ENCODE assay signal across 9 mouse cellular contexts in genomic region chr3:97159509-97159850, GRCm38 (mm10). TPM values are rescaled to one million over a fixed set of nuclear protein-coding genes. Genes with fewer than 3 reads are reported as not detected.
A peak's percentile ranks its signal among the peaks of the same experiment; 100 is the strongest.
DNase-seq lines count a peak whose midpoint lies in the region; ATAC-seq and TF ChIP-seq lines count a peak whose summit lies in the region.
"Had no signal": no experiment of that assay in that cellular context is flagged by ENCODE, and none has a peak within 500 bp of the region (broad histone marks: within the 10 kb centered on the region; RNA-seq: fewer than 3 reads in every experiment).

No protein-coding gene starts in this region.

- peaks cover 27% of the 10 kb centered on the region for H3K4me1 ChIP-seq in heart, embryonic 13.5 days
- H3K4me1 ChIP-seq in ES-Bruce4 (ENCODE audit: control insufficient read depth, insufficient read depth, low read length): peaks cover 5% of the 10 kb centered on the region
- peaks cover 12% of the 10 kb centered on the region for H3K4me1 ChIP-seq in forebrain, embryonic 16.5 days (replicated peaks; ENCODE audit: control insufficient read depth, insufficient read depth, low read length)
- peaks cover 9% of the 10 kb centered on the region; the same call in 1 of the 2 replicates for H3K4me1 ChIP-seq in lung, postnatal 0 days (ENCODE audit: insufficient read depth, low read depth, low read length)

- H3K9ac ChIP-seq in heart, embryonic 13.5 days: peak overlapping the region; percentile 87
- peak overlapping the region; percentile 87 for H3K9ac ChIP-seq in ES-Bruce4 (ENCODE audit: low read depth, poor library complexity, severe bottlenecking)
- H3K9ac ChIP-seq in forebrain, embryonic 16.5 days (replicated peaks; ENCODE audit: low read depth, low read length): peak overlapping the region; percentile 66
- peak overlapping the region; percentile 55; the same call in 1 of the 2 replicates for H3K9ac ChIP-seq in lung, postnatal 0 days (replicated peaks; ENCODE audit: low read depth)

- TF ChIP-seq EP300 in ES-Bruce4 (IDR thresholded peaks at IDR 0.05; ENCODE audit: insufficient read depth, low read depth, low read length): peak; percentile 87
- no peak for TF ChIP-seq EP300 in lung, postnatal 0 days (IDR thresholded peaks at IDR 0.05)

- WGBS in heart, embryonic 13.5 days: 14% methylated on average over 6 of the region's 6 CpGs
- WGBS in forebrain, embryonic 16.5 days: 4% methylated on average over 6 of the region's 6 CpGs
- WGBS in lung, postnatal 0 days: 11% methylated on average over 6 of the region's 6 CpGs

- peak overlapping the region; percentile 80 for H3K27ac ChIP-seq in heart, embryonic 13.5 days (replicated peaks)
- peak overlapping the region; percentile 67 for H3K27ac ChIP-seq in ES-Bruce4 (ENCODE audit: insufficient read depth, low read length)
- no peak overlapping the region for H3K27ac ChIP-seq in forebrain, embryonic 16.5 days (ENCODE audit: low read length)
- peak overlapping the region; percentile 84 for H3K27ac ChIP-seq in lung, postnatal 0 days (ENCODE audit: low read length)

- ATAC-seq in heart, embryonic 13.5 days (ENCODE audit: extremely low read depth, insufficient number of reproducible peaks, low FRiP score, low TSS enrichment): no peak
- no peak for ATAC-seq in forebrain, embryonic 16.5 days
- ATAC-seq in lung, postnatal 0 days: no peak

- H3K4me3 ChIP-seq in heart, embryonic 13.5 days: peak overlapping the region; percentile 79
- H3K4me3 ChIP-seq in ES-Bruce4 (ENCODE audit: low read depth, low read length): peak overlapping the region; percentile 85
- H3K4me3 ChIP-seq in forebrain, embryonic 16.5 days (replicated peaks; ENCODE audit: low read length): peak overlapping the region; percentile 63
- H3K4me3 ChIP-seq in lung, postnatal 0 days (ENCODE audit: low read depth, low read length): peak overlapping the region; percentile 73

- no peak for TF ChIP-seq POLR2A in ES-Bruce4 (IDR thresholded peaks at IDR 0.05; ENCODE audit: insufficient read depth, low read length)

- H3K27me3 ChIP-seq in heart, embryonic 13.5 days (replicated peaks): no peaks in the 10 kb centered on the region
- no peaks in the 10 kb centered on the region for H3K27me3 ChIP-seq in ES-Bruce4 (ENCODE audit: control insufficient read depth, insufficient read depth, low read length, poor library complexity, severe bottlenecking)
- no peaks in the 10 kb centered on the region for H3K27me3 ChIP-seq in forebrain, embryonic 16.5 days (replicated peaks; ENCODE audit: control insufficient read depth, insufficient read depth, low read length)
- no peaks in the 10 kb centered on the region for H3K27me3 ChIP-seq in lung, postnatal 0 days (replicated peaks; ENCODE audit: insufficient read depth, low read length)
- H3K27me3 ChIP-seq: Patski had no signal

- TF ChIP-seq CTCF in ES-Bruce4 (IDR thresholded peaks at IDR 0.05; ENCODE audit: low read depth, low read length): no peak
- TF ChIP-seq CTCF in lung, postnatal 0 days (IDR thresholded peaks at IDR 0.05): no peak

- DNase-seq in heart, adult 9 months (ENCODE audit: low spot score in 2 of 2): no peak
- DNase-seq in lung, postnatal 0 days (ENCODE audit: low spot score): peak; percentile 11
- DNase-seq in cerebellum, adult 9-10 months: no peak
- no peak for DNase-seq in frontal cortex, adult 2 months (ENCODE audit: extremely low spot score in 1 of 2, low spot score in 1 of 2)
- no peak for DNase-seq in adrenal gland, postnatal 4 days (ENCODE audit: low spot score in 2 of 2)

- H3K4me2 ChIP-seq in heart, embryonic 13.5 days: peak overlapping the region; percentile 82
- peak overlapping the region; percentile 87 for H3K4me2 ChIP-seq in forebrain, embryonic 16.5 days (ENCODE audit: low read length)
- peak overlapping the region; percentile 91 for H3K4me2 ChIP-seq in lung, postnatal 0 days (replicated peaks; ENCODE audit: low read depth, low read length)

- peaks cover 5% of the 10 kb centered on the region for H3K36me3 ChIP-seq in heart, embryonic 13.5 days
- peaks cover 4% of the 10 kb centered on the region; the same call in 1 of the 2 replicates for H3K36me3 ChIP-seq in ES-Bruce4 (ENCODE audit: control insufficient read depth, insufficient read depth, low read length, poor library complexity, severe bottlenecking)
- H3K36me3 ChIP-seq in forebrain, embryonic 16.5 days (ENCODE audit: control insufficient read depth, insufficient read depth): no peaks in the 10 kb centered on the region
- H3K36me3 ChIP-seq in lung, postnatal 0 days (ENCODE audit: insufficient read depth, low read length): no peaks in the 10 kb centered on the region

- no peaks in the 10 kb centered on the region for H3K9me3 ChIP-seq in heart, embryonic 13.5 days
- H3K9me3 ChIP-seq in ES-Bruce4 (replicated peaks; ENCODE audit: control insufficient read depth, insufficient read depth, low read length, poor library complexity, severe bottlenecking): no peaks in the 10 kb centered on the region
- H3K9me3 ChIP-seq in forebrain, embryonic 16.5 days (ENCODE audit: control insufficient read depth, low read length): no peaks in the 10 kb centered on the region
- no peaks in the 10 kb centered on the region for H3K9me3 ChIP-seq in lung, postnatal 0 days (ENCODE audit: low read length)

RNA-seq across cellular contexts. Expression of gene Acp6, which starts 0.9 kb away (rescaled TPM):
- 53.0 and 61.0 TPM in 2 replicates for polyA plus RNA-seq in heart, embryonic 13.5 days (2015; fragmentation: Nextera tagmentation; extraction: Ambion mirVana)
- 62.3 and 67.2 TPM in 2 replicates for polyA plus RNA-seq in ES-Bruce4 (2011; ENCODE audit: insufficient read depth, insufficient read length, low read depth, missing spikeins)
- 29.4 TPM in 2 replicates for polyA plus RNA-seq in forebrain, embryonic 16.5 days (2015; fragmentation: Nextera tagmentation; extraction: Ambion mirVana)
- 37.2 and 40.4 TPM in 2 replicates for polyA plus RNA-seq in lung, postnatal 0 days (2015; fragmentation: Nextera tagmentation; extraction: Ambion mirVana)
- 43.2 and 47.8 TPM in 2 replicates for polyA plus RNA-seq in frontal cortex, adult 2 months (2012; rRNA removed)
- total RNA-seq in adrenal gland, postnatal 4 days (2021): 10 to 100 TPM; 43.5 to 50.8 TPM
